Mouse (Mus musculus) central nervous system, embryonic 11.5 days (tissue): ENCODE data around the gene Kcna5. TPM values are rescaled to one million over a fixed set of nuclear protein-coding genes. Genes with fewer than 3 reads are reported as not detected.

Experiments used
- polyA plus RNA-seq: library from polyadenylated mRNA; depleted of rRNA; stranded (reverse); fragments of >200 nt; gene quantifications from 2 replicates; pipeline ENCODE4 v1.2.3, GENCODE M21; 2012; rRNA removed

Gene Kcna5
- polyA plus RNA-seq: 1.4 and 2.2 TPM in 2 replicates

GRCm38 (mm10) chr6:126535208-126535910, at the start of gene Kcna5:
Gene Kcna5 (minus strand): TSS chr6:126535412.

Other genes with a start within 250 kb of the Kcna5 start
- 0.48 and 0.66 TPM in 2 replicates for gene Kcna1, start 111.0 kb upstream of the Kcna5 start, polyA plus RNA-seq
- gene Kcna6, start 205.3 kb upstream of the Kcna5 start, polyA plus RNA-seq: 4.2 and 5.4 TPM in 2 replicates